Mouse (Mus musculus): Measurements from ENCODE around the gene Stra6.

Stra6 gene

DNA sequence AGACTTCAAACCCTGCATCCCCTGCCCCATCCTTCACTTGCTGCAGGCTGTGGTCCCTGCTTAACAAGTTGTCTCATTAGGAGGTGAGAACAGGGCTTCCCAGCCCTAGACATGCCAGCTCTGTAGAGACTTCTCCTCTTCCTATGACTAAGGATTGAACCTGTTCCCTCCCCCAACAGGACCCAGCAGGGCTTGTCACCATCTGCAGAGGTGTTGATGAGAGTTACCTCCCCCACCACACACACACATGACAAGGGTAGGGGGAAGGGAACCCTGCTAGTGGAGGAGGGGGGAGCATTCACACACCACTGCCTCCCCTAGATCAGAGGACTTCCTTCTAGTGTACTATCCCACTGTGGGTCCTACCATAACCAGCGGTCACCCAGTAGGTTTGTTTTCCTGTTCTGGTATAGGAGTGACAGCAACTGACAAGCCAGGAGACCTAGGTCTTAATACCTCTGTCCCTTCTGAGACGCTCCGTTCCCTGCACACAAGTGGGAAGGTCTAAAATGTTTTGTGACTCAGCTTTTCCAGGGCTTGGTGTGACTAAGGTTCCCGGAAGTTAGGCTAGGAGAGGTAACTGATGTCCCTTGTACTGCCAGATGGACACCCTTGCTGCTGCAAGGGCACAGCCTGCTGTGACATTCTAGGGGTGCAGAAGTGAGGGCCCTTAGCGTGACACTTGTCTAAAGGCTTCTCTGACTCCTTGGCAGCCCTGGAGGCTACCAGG lies 36.4 kb downstream of the Stra6 start:
- DNase-seq = no peak

DNA sequence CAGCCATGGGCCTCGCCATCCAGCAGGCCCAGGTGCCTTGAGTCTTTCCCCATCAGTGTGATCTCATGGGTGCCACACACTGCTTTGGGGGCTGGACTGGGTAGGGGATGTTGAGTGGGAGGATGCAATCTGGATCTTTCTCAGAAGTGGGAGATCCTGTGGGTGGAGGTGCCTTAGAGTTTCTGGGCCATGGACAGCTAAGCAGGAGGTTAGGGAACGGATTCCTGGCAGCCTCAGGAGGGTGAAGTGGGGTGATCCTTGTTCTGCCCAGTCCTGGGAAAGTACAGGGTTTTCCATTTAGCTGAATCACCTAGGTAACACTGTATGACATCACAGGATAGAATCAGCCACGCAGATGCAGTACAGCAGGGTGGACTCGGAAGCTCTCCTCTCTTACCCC lies 38.4 kb downstream of the Stra6 start:
- DNase-seq = no peak

DNA sequence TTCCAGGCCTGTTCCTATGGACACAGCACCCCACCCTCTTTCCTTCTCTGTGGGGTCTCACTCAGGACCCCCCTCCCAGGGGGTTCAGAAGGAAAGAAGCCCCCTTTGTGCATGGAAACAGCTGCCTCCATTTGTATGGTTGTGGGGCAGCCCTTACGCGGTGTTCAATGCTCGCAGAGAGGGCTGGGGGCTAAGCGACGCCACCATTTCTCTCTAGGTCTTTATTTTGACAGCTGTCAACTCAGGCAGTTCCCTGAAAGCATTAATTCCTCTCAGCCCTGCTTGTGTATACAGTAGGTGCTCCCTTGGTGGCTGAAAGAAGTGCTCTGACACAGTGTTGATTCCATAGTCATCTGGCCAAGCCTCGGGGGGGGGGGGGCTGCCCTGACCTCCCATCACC lies 40.1 kb downstream of the Stra6 start:
- no peak for DNase-seq

GRCm38 (mm10) chr9:58105595-58106169 lies 42.1 kb downstream of the Stra6 start:
- no peak for DNase-seq

GRCm38 (mm10) chr9:58107494-58107893 lies 43.9 kb downstream of the Stra6 start:
- DNase-seq = no peak

DNA sequence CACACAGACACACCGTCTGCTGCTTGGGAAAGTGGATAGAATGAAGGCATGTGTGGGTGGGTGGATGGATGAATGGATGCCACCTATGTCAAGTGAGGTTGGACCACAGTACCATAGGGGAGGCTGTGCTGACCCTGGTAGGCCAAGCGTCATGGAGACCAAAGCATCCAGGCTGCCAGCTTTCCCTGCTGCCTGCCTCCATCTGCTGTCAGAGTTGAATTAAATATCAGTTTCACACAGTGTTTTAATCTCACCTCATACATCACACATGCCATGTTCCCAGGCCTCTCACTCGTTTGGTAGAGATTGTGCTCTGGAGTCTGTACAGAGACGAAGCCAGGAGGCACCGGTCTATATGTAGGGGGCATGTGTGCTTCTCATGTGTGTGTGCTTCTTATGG lies 47.2 kb downstream of the Stra6 start:
- DNase-seq = no peak

- no peak for DNase-seq
These were observed 47.8 kb downstream of the Stra6 start for GRCm38 (mm10) chr9:58111431-58111830.

DNA sequence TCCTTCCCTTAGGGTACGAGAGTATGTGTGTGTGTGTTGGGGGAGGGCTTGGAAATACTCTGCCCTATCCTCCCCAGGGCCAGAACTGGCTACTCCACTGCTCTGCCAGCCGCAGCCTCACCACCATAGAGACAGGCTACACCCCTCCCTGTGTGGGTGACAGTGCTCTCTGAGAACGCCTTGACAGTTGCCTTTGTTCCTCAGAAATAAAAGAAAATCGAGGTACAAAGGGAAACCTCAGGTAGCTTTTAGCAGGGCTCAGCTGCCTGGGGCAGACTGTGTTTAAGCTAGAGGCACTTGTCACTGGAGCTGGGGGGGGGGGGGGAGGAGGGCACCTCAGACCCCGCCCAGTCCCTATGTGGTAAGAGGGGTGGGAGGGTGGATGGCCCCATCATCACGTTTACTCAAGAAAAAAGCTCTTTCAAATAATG lies 48.7 kb downstream of the Stra6 start:
- no peak for DNase-seq

DNA sequence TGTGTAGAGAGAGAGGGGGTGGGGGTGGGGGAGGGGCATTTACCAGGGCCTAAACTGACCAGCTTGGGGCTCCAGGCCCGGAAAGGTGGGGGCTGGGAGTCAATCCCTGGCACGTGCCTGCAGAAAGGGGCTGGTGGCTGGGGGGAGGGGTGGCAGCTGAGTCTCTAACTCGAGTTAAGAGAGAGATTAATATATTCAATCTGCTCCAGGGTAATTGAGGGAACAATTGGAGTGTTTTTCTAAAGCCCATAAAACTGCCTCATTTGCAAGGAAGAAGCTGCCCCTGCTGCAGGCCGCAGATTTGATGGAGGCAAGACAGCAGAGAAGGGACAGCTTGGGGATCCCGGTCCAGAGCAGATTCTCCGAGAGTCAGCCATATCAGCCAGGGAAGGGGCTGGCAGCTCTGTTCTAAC lies 49.3 kb downstream of the Stra6 start:
- DNase-seq = no peak

DNA sequence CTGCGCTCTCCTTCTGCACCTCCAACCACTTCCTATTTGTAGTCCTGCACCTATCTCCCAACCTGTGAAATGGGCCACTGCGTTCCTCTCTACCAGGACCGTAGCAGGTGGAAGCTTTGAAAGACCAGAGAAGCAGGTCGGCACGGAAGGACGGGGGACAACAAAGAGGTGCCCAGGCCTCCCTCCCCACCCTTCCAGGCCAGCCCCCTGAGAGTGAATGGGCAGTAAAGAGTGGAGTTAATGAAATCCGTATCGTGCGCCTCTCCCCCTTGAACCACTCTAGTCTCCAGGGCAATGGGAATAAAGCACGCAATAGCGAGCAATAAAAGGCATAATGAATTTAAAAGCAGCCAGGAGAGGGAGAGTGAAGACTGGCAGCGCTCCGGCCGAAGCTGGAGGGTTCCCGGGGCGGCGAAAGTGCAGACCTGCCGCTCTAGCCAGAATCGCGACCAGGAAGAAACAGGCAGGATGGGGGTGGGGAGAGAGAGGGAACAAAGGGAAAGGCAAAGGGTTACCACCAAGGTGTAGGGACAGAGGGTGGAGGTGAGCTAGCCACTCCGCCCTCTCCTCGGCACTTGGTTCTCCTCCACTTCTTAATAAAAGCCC lies 49.8 kb downstream of the Stra6 start:
- no peak for DNase-seq

DNA sequence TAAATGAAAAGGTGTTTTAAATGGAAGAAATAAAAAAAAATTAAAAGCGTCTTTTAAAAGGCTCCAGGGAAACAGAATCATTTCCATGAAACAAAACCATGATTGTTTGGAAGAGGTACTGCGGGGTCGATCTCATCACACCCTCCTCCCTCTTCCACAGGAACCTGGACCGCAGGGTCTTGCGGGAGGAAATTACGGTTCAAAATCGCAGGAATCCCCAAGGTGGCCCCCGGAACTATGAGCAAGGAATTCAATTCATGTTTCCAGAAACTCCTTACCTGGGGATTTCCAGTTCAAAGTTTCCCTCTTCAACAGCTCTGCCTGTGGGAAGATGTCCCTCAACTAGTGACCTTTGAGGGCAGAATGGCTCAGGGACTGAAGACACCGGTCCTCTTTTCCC lies 50.4 kb downstream of the Stra6 start:
- no peak for DNase-seq

DNA sequence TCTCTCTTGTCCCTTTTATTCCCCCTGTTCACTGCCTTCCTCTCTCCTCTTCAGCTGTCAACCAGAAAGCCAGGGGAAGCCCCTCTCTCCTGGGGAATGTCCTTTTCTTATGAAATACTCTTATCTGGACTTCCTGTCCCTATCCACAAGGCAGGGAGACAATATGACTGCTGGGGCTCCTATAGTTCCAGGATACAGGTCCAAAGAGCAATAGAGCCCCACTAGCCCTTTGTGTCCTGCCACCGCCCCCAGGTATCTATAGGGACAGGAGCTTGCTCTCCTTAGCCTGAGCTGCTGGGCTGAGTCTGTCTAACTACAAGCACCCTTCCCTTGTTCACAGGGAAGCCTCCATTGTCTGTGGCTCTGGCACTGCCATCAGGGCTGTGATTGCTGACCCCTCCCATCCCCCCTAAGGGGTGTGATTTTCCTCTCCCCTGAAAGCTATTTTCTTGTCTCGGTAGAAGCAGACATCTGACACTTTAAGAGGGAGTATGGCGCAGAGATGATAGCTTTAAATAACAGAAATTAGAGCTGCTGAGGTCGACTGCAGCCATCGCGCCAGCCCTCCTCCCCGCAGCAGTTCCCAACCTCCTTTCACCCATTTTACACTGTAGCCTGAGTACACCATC lies 51.8 kb downstream of the Stra6 start:
- no peak for DNase-seq

DNA sequence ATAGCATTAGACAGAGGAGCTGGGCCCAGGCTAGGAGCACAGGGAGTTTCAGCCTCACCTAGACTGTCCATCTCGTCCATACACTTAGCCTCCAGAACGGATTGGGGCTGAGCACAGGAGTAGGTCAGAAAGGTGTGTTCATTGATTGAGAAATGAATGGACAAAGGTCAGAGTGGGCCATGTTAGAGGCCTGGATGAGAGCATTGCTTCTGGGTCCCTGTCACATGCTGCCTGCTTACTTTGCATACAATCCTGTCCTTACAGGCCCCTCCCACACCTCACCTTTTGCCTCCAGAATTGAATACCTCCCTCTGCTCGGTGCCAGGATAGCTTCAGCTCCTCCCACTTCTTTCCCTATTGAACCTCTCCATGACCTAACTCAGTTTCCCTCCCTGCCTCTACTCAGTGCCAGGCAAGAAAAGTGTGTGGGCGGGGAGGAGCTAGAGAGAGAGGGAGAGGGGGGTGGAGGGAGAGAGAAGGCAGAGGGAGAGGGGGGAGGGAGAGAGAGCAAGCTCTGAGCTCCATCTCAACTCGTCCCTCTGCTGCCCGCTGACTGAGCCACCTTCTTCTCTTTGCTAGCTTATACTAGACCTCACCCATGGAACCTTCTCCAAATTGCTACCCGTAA lies 52.5 kb downstream of the Stra6 start:
- no peak for DNase-seq

GRCm38 (mm10) chr9:58118671-58119070 lies 55.1 kb downstream of the Stra6 start, which contains the start of gene Ccdc33:
Ccdc33 (minus strand) TSS chr9:58118823.
- DNase-seq = no peak

- DNase-seq = no peak
These were observed 61.5 kb downstream of the Stra6 start for GRCm38 (mm10) chr9:58125085-58125484.

DNA sequence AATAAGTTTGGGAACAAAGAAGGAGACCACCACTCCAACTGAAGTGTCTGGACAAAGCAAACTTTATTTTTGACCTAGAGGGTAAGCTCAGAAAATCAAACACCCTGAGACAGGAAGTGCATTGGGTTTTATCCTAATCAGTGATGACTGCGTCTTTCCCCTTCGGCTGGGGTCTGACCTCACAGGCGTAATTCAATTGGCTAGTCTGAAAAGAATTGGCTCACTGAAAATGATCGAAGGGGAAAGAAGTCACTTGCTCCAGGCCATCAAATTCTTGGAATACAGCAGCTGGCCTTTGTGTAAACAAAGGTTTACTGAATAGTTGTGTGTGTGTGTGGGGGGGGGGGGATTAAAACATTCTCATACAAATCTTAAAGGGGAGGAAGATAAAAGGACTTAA lies 62.2 kb downstream of the Stra6 start:
- no peak for DNase-seq

GRCm38 (mm10) chr9:58128926-58129413 lies 65.4 kb downstream of the Stra6 start:
- DNase-seq = no peak

GRCm38 (mm10) chr9:58129508-58129907 lies 65.9 kb downstream of the Stra6 start:
- no peak for DNase-seq

DNA sequence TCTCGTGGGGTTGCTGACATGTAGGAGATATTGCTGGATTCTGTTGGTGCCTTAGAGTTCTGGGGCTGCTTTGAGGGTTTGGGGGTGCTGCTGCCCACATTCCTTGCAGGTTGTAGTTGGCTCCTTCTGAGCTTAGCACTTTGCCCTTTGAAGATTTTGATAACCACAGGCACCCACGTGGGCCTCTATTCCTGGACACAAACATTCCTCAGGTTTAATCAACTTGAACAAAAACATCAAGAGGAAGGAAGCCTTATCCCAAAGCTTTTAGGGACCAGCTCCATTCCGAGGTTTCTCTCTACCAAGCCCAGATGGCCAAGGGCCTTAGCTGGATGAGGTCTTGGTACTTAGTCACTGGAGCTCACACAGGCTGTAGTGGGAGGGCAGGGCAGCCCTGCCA lies 67.3 kb downstream of the Stra6 start:
- no peak for DNase-seq

DNA sequence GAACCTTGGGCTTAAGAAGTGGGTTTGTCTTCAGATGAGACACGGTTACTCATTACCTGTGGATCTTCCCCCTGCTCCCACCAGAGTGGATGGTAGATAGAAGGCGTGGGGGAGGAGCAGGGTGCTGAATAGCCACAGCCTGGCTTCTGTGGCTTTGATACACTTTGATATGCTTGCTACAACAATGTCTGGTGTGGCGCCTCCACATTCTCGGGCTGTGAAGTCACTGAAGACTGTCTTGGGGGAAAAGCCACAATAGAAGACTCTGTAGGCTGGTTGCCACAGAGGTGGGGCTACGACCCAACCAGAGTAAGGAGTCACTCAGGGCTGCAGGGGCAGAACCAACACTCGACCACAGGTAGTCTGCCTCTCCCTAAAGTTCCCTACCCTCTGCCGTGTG lies 68.1 kb downstream of the Stra6 start:
- no peak for DNase-seq

DNA sequence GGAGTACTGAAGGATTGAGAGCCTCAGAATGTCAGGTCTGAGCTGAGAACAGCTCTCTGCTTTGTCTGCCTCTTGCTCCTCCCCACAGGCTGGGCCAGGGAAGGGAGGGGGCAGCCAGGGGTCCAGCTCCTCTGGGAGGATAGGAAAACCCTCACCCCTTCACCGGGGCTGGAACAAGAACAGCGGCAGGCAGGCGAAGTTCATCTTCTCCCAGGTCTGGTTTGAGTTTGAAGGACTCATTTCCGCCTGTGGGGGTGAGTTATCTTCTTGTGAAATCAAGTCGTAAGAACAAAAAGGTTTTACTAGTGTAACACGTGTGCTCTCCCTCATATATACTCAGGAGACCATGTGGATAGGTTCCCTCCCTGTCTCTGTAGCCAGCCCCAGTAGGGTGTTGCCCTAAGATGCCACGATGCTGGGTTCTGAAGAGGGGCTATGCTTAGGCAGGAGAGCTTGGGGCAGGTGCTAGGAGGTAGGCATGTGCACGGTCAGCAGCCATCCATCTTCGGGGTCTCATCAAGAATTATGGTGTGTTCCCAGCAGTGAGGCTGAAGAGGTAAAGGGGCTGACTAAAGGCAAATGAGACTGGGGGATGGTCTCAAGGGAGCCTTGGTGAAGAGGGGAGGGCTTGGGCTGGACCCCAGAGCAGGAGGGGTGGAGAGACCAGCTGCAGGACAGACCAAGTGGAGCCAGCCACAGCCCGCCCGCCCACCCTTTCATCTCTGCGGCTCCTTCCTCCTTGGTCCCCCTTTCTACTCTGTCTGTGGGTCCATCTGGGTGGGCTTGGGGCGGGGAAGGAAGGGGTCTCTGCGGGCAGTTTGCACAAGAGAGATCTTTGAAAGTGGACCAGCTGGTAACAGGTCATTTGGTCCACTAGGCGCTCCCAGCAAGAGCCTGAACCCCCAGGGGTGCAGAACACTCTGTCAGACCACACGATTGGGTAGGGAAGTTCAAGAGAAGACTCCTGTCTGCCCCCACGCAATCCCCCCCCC lies 70.6 kb downstream of the Stra6 start:
- DNase-seq = no peak

- DNase-seq = no peak
These were observed 71.3 kb downstream of the Stra6 start for GRCm38 (mm10) chr9:58134906-58135305.
